In the genomic region with DNA sequence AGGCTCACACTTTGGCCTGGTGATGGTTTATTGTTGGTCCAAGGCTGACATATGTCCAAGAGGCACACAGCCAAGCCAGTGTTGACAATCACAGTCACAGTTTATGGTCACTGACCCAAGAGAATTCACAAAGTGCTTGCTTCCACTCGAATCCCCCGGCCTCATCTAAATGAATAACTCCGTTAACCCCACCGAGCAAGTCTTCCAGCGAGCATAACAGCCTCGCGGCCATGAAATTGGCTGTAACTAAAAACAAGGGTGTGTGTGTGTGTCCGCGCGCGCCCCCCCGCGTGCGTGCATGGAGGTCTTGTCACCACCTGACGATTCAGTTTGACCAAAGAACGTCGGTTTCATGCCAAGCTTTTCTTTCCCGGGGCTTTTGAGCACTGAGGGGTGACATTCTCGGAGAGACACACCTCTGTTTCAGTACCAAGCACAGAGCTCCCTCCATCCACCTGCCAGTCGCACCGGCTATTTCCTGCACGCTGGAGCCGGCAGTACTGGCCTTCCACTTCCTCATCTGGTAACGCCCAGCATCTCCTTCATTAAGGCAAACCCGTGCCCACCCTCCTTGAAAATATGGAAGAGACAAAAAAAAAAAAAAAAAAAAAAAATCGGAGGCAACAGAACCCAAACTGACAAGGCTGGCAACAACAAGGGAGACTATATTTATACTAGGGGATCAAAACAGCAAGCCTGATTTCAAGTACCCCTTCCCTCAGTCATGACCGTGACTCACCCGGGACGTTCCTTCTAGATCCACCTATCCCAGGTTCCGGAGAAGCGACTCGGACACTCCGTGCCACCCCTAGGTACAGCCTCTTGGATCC, we compare ENCODE assay signal across 8 mouse cellular contexts. TPM values are rescaled to one million over a fixed set of nuclear protein-coding genes. Genes with fewer than 3 reads are reported as not detected.
DNase-seq lines count a peak whose midpoint lies in the region; ATAC-seq and TF ChIP-seq lines count a peak whose summit lies in the region.

No protein-coding gene starts in this region.

- WGBS in forebrain, embryonic 12.5 days = 2% methylated on average over 33 of the region's 33 CpGs
- under 1% methylated on average over 33 of the region's 33 CpGs for WGBS in hindbrain, postnatal 0 days
- WGBS in spleen, adult 2 months = 1% methylated on average over 33 of the region's 33 CpGs

- H3K4me1 ChIP-seq in forebrain, embryonic 12.5 days = peaks cover 16% of the 10 kb centered on the region
- H3K4me1 ChIP-seq in hindbrain, postnatal 0 days (ENCODE audit: insufficient read depth, low read length) = 0 out of 2 replicates have a peak, but pooled peaks cover 4% of the 10 kb centered on the region
- peaks cover 77% of the 10 kb centered on the region for H3K4me1 ChIP-seq in megakaryocyte, embryonic 14.5 days
- peaks cover 7% of the 10 kb centered on the region for H3K4me1 ChIP-seq in spleen, adult 2 months (ENCODE audit: control insufficient read depth, insufficient read depth, insufficient read length)

- no peak for ATAC-seq in cerebellum, adult (ENCODE audit: insufficient number of reproducible peaks, low FRiP score, low TSS enrichment)
- ATAC-seq in forebrain, embryonic 12.5 days (ENCODE audit: low FRiP score) = 0 out of 2 replicates have a peak, but pooled peaks have one; percentile 21
- no peak for ATAC-seq in hindbrain, postnatal 0 days

- peak; percentile 59 for DNase-seq in cerebellum, adult 11 months
- peak; percentile 48 for DNase-seq in c-Kit-positive CD71-positive TER-119-negative erythroid progenitor cells, embryonic 14.5 days (ENCODE audit: low read depth)
- DNase-seq in hindbrain, postnatal 0 days (ENCODE audit: low spot score) = peak; percentile 74
- DNase-seq in left cerebral cortex, postnatal 36 days (ENCODE audit: low spot score in 2 of 2) = peak; percentile 49 to 52
- peak in 1 of 2 experiments; percentile 48 for DNase-seq in spleen, adult 2 months (ENCODE audit: low read depth in 1 of 2, low spot score in 2 of 2)

- H3K27ac ChIP-seq in forebrain, embryonic 12.5 days = no peak overlapping the region
- peak overlapping the region; percentile 65 for H3K27ac ChIP-seq in hindbrain, postnatal 0 days
- peak overlapping the region; percentile 73 for H3K27ac ChIP-seq in spleen, adult 2 months (ENCODE audit: insufficient read depth, low read length)

- peak overlapping the region; percentile 99 for H3K4me2 ChIP-seq in forebrain, embryonic 12.5 days
- peak overlapping the region; percentile 81 for H3K4me2 ChIP-seq in hindbrain, postnatal 0 days (ENCODE audit: low read depth, low read length)

- H3K36me3 ChIP-seq in forebrain, embryonic 12.5 days (replicated peaks) = 0 out of 2 replicates have a peak, but pooled peaks cover 3% of the 10 kb centered on the region
- peaks cover 15% of the 10 kb centered on the region; the same call in 1 of the 2 replicates for H3K36me3 ChIP-seq in hindbrain, postnatal 0 days (ENCODE audit: insufficient read depth, low read length)
- H3K36me3 ChIP-seq in megakaryocyte, embryonic 14.5 days (replicated peaks; ENCODE audit: low read length) = peaks cover 58% of the 10 kb centered on the region
- peaks cover 12% of the 10 kb centered on the region for H3K36me3 ChIP-seq in spleen, adult 2 months (ENCODE audit: control insufficient read depth, insufficient read depth, low read length)

- TF ChIP-seq POLR2A in spleen, adult 2 months (IDR thresholded peaks at IDR 0.05; ENCODE audit: low read depth, low read length) = no peak; the same call in 1 of the 2 replicates

- peaks cover 23% of the 10 kb centered on the region for H3K27me3 ChIP-seq in forebrain, embryonic 12.5 days
- no peaks in the 10 kb centered on the region for H3K27me3 ChIP-seq in hindbrain, postnatal 0 days (ENCODE audit: insufficient read depth, low read length)
- H3K27me3 ChIP-seq in megakaryocyte, embryonic 14.5 days (replicated peaks) = no peaks in the 10 kb centered on the region
- H3K27me3 ChIP-seq in spleen, adult 2 months (ENCODE audit: control insufficient read depth, insufficient read depth, low read length) = no peaks in the 10 kb centered on the region

- TF ChIP-seq CTCF in hindbrain, postnatal 0 days (IDR thresholded peaks at IDR 0.05; ENCODE audit: low read depth) = peak; percentile 42
- no peak for TF ChIP-seq CTCF in spleen, adult 2 months (IDR thresholded peaks at IDR 0.05; ENCODE audit: extremely low read depth, insufficient read depth, insufficient read length, insufficient replicate concordance)

- H3K9me3 ChIP-seq in forebrain, embryonic 12.5 days = no peaks in the 10 kb centered on the region
- H3K9me3 ChIP-seq in hindbrain, postnatal 0 days (ENCODE audit: low read length) = no peaks in the 10 kb centered on the region
- no peaks in the 10 kb centered on the region for H3K9me3 ChIP-seq in megakaryocyte, embryonic 14.5 days

- peak overlapping the region; percentile 48 for H3K9ac ChIP-seq in forebrain, embryonic 12.5 days
- peak overlapping the region; percentile 45 for H3K9ac ChIP-seq in hindbrain, postnatal 0 days (replicated peaks; ENCODE audit: low read length)

- peak overlapping the region; percentile 75 for H3K4me3 ChIP-seq in forebrain, embryonic 12.5 days (replicated peaks)
- peak overlapping the region; percentile 71 for H3K4me3 ChIP-seq in hindbrain, postnatal 0 days (ENCODE audit: low read length)
- H3K4me3 ChIP-seq in megakaryocyte, embryonic 14.5 days (replicated peaks) = peak overlapping the region; percentile 99
- peak overlapping the region; percentile 90 for H3K4me3 ChIP-seq in spleen, adult 2 months (ENCODE audit: extremely low read depth, insufficient read depth, insufficient read length)

- intact Hi-C loops in left cerebral cortex, postnatal 36 days (cut with DNase I) = no loop called here

RNA-seq across cellular contexts. Expression of gene Stpg1, which starts 0.7 kb away (rescaled TPM):
- polyA plus RNA-seq in forebrain, embryonic 12.5 days (2016; fragmentation: Nextera tagmentation; extraction: Ambion mirVana) = 0.19 and 0.36 TPM in 2 replicates
- 0.42 and 0.79 TPM in 2 replicates for total RNA-seq in hindbrain, postnatal 0 days (2014; rRNA removed)
- polyA plus RNA-seq in hindbrain, postnatal 0 days (2015; fragmentation: Nextera tagmentation; extraction: Ambion mirVana) = 0.29 and 0.71 TPM in 2 replicates
- 1 to 10 TPM; 1.0 to 1.9 TPM for total RNA-seq in left cerebral cortex, postnatal 36 days (2021)
- 3.6 and 4.5 TPM in 2 replicates for polyA plus RNA-seq in megakaryocyte, embryonic 14.5 days (2012; ENCODE audit: insufficient read depth, low replicate concordance)
- polyA plus RNA-seq in spleen, adult 2 months (2012; rRNA removed) = 0.02 and 0.04 TPM in 2 replicates

RNA-seq across cellular contexts. Expression of gene Nipal3, which starts 0.9 kb away (rescaled TPM):
- polyA plus RNA-seq in forebrain, embryonic 12.5 days (2016; fragmentation: Nextera tagmentation; extraction: Ambion mirVana) = 2.1 and 4.3 TPM in 2 replicates
- total RNA-seq in hindbrain, postnatal 0 days (2014; rRNA removed) = 97.3 and 122 TPM in 2 replicates
- polyA plus RNA-seq in hindbrain, postnatal 0 days (2015; fragmentation: Nextera tagmentation; extraction: Ambion mirVana) = 8.5 and 9.4 TPM in 2 replicates
- total RNA-seq in left cerebral cortex, postnatal 36 days (2021) = 100 to 1,000 TPM; 107 to 108 TPM
- 50.7 and 286 TPM in 2 replicates for polyA plus RNA-seq in megakaryocyte, embryonic 14.5 days (2012; ENCODE audit: insufficient read depth, low replicate concordance)
- 23.5 and 29.0 TPM in 2 replicates for polyA plus RNA-seq in spleen, adult 2 months (2012; rRNA removed)
